Mouse (Mus musculus) heart, embryonic 15.5 days (tissue): ENCODE results near the gene Uqcr11. TPM values are rescaled to one million over a fixed set of nuclear protein-coding genes. Genes with fewer than 3 reads are reported as not detected.
A peak's percentile ranks its signal among the peaks of the same experiment; 100 is the strongest.

Experiments
- ATAC-seq: fragments of 200-750 bp; cut with Nextera tagmentation; replicated peaks from 2 replicates; pipeline ENCODE4 v1.8.0; 2017; ENCODE audit warnings: low read depth, moderate TSS enrichment; ENCODE audit not compliant: insufficient number of reproducible peaks, insufficient read depth, low FRiP score
- H3K27ac ChIP-seq: fragments of 300-500 bp; sonication (generic); 2 replicates; pipeline ENCODE4 v1.5.1; 2015; ENCODE audit warnings: mild to moderate bottlenecking, inconsistent platforms
- H3K27me3 ChIP-seq: fragments of 300-500 bp; sonication (generic); 2 replicates; pipeline ENCODE4 v1.6.1; 2015; ENCODE audit warnings: inconsistent platforms
- H3K36me3 ChIP-seq: fragments of 300-500 bp; sonication (generic); 2 replicates; pipeline ENCODE4 v1.6.1; 2015; ENCODE audit warnings: mild to moderate bottlenecking, inconsistent platforms
- H3K4me1 ChIP-seq: fragments of 300-500 bp; sonication (generic); replicated peaks from 2 replicates; pipeline ENCODE4 v1.6.1; 2015; ENCODE audit warnings: inconsistent platforms
- H3K4me2 ChIP-seq: fragments of 300-500 bp; sonication (generic); 2 replicates; pipeline ENCODE4 v1.6.1; 2015; ENCODE audit warnings: inconsistent platforms, mild to moderate bottlenecking, moderate library complexity
- H3K4me3 ChIP-seq: fragments of 300-500 bp; sonication (generic); 2 replicates; pipeline ENCODE4 v1.5.1; 2015; ENCODE audit warnings: mild to moderate bottlenecking, inconsistent platforms
- H3K9ac ChIP-seq: fragments of 300-500 bp; sonication (generic); 2 replicates; pipeline ENCODE4 v1.6.1; 2015; ENCODE audit warnings: mild to moderate bottlenecking, inconsistent platforms
- H3K9me3 ChIP-seq: fragments of 300-500 bp; sonication (generic); replicated peaks from 2 replicates; pipeline ENCODE4 v1.6.1; 2016; ENCODE audit warnings: inconsistent platforms
- WGBS: fragments of 180-500 bp; shearing (Covaris S2); methylation state at CpG from one replicate; pipeline ENCODE4 v1.1.7; 2015; ENCODE audit warnings: mixed read lengths; 5-methylcytosine and 5-hydroxymethylcytosine counted together
- polyA plus RNA-seq: library from polyadenylated mRNA; unstranded; fragments of >200 nt; fragmentation: Nextera tagmentation; extraction: Ambion mirVana; gene quantifications from 2 replicates; pipeline ENCODE4 v1.2.1, GENCODE M21; 2015

The Uqcr11 gene
- polyA plus RNA-seq: 1,499 and 1,535 TPM in 2 replicates

GRCm38 (mm10) chr10:80406684-80407501 lies at the start of gene Uqcr11:
Uqcr11 (minus strand) TSS chr10:80406830.
- H3K9ac ChIP-seq: peak within 1 kb of the TSS; percentile 91
- peaks cover 31% of the 10 kb centered on the region for H3K4me1 ChIP-seq
- H3K4me3 ChIP-seq: peak within 1 kb of the TSS; percentile 85
- H3K27ac ChIP-seq: peak within 1 kb of the TSS; percentile 86
- no peaks in the 10 kb centered on the region for H3K9me3 ChIP-seq
- peak within 1 kb of the TSS; percentile 78 for H3K4me2 ChIP-seq
- H3K27me3 ChIP-seq: no peaks in the 10 kb centered on the region
- peaks cover 54% of the 10 kb centered on the region for H3K36me3 ChIP-seq
- whole genome bisulfite sequencing: under 1% methylated on average over 27 of the region's 27 CpGs
- ATAC-seq: peak; percentile 82

- Histone ChIP-seq H3K27me3 (peaks cover 16% of the 10 kb centered on the region), H3K4me2 (no peak overlapping the region), H3K27ac (no peak overlapping the region), H3K9me3 (no peaks in the 10 kb centered on the region), H3K4me1 (no peaks in the 10 kb centered on the region; the same call in 1 of the 2 replicates), H3K36me3 (no peaks in the 10 kb centered on the region), H3K4me3 (no peak overlapping the region), H3K9ac (no peak overlapping the region)
- no peak for ATAC-seq
- WGBS: 83% methylated on average over 5 of the region's 5 CpGs
Observed at GRCm38 (mm10) chr10:80455697-80456096, 49.1 kb upstream of the Uqcr11 start.

- ATAC-seq: no peak
- Histone ChIP-seq H3K9ac (no peak overlapping the region), H3K27me3 (peaks cover 20% of the 10 kb centered on the region), H3K4me3 (no peak overlapping the region), H3K9me3 (no peaks in the 10 kb centered on the region), H3K36me3 (no peaks in the 10 kb centered on the region), H3K27ac (no peak overlapping the region), H3K4me2 (no peak overlapping the region), H3K4me1 (peaks cover 2% of the 10 kb centered on the region; the same call in 1 of the 2 replicates)
- 73% methylated on average over 5 of the region's 5 CpGs for WGBS
Observed at GRCm38 (mm10) chr10:80454781-80455180, 48.2 kb upstream of the Uqcr11 start.

- 31% methylated on average over 10 of the region's 10 CpGs for WGBS
- Histone ChIP-seq H3K27me3 (peaks cover 26% of the 10 kb centered on the region), H3K9ac (no peak overlapping the region), H3K4me1 (0 out of 2 replicates have a peak, but pooled peaks cover 2% of the 10 kb centered on the region), H3K4me3 (no peak overlapping the region), H3K27ac (no peak overlapping the region), H3K9me3 (no peaks in the 10 kb centered on the region), H3K4me2 (no peak overlapping the region), H3K36me3 (no peaks in the 10 kb centered on the region)
- no peak for ATAC-seq
Observed at GRCm38 (mm10) chr10:80453601-80454000, 47.0 kb upstream of the Uqcr11 start.

- no peak overlapping the region for H3K4me2 ChIP-seq
- peaks cover 45% of the 10 kb centered on the region for H3K27me3 ChIP-seq
- no peak overlapping the region for H3K27ac ChIP-seq
- no peaks in the 10 kb centered on the region for H3K36me3 ChIP-seq
- H3K9me3 ChIP-seq: no peaks in the 10 kb centered on the region
- no peak overlapping the region for H3K9ac ChIP-seq
- no peak overlapping the region for H3K4me3 ChIP-seq
- no peak for ATAC-seq
- peaks cover 5% of the 10 kb centered on the region; the same call in 1 of the 2 replicates for H3K4me1 ChIP-seq
- 16% methylated on average over 6 of the region's 6 CpGs for WGBS
Observed at GRCm38 (mm10) chr10:80450599-80450998, 44.0 kb upstream of the Uqcr11 start.

GRCm38 (mm10) chr10:80445898-80446601 lies 39.4 kb upstream of the Uqcr11 start:
- WGBS: 8% methylated on average over 26 of the region's 26 CpGs

GRCm38 (mm10) chr10:80445052-80445451 lies 38.4 kb upstream of the Uqcr11 start:
- no peak overlapping the region for H3K27ac ChIP-seq
- H3K4me3 ChIP-seq: no peak overlapping the region
- H3K4me2 ChIP-seq: no peak overlapping the region
- no peak for ATAC-seq
- no peaks in the 10 kb centered on the region for H3K9me3 ChIP-seq
- no peaks in the 10 kb centered on the region for H3K36me3 ChIP-seq
- H3K27me3 ChIP-seq: peaks cover 34% of the 10 kb centered on the region
- no peak overlapping the region for H3K9ac ChIP-seq
- 42% methylated on average over 1 of the region's 1 CpGs for WGBS
- H3K4me1 ChIP-seq: peaks cover 6% of the 10 kb centered on the region

More at GRCm38 (mm10) chr10:80445898-80446601, 39.4 kb upstream of the Uqcr11 start:
- Histone ChIP-seq H3K9ac (no peak overlapping the region), H3K4me2 (peak overlapping the region; percentile 51), H3K27ac (no peak overlapping the region), H3K4me1 (peaks cover 8% of the 10 kb centered on the region), H3K36me3 (no peaks in the 10 kb centered on the region), H3K27me3 (peaks cover 40% of the 10 kb centered on the region), H3K4me3 (no peak overlapping the region), H3K9me3 (no peaks in the 10 kb centered on the region)
- peak; percentile 65 for ATAC-seq

- Histone ChIP-seq H3K4me1 (peaks cover 6% of the 10 kb centered on the region), H3K4me3 (no peak overlapping the region), H3K27ac (no peak overlapping the region), H3K9me3 (no peaks in the 10 kb centered on the region), H3K27me3 (peaks cover 34% of the 10 kb centered on the region), H3K36me3 (no peaks in the 10 kb centered on the region), H3K9ac (no peak overlapping the region), H3K4me2 (no peak overlapping the region)
- ATAC-seq: no peak
- 41% methylated on average over 5 of the region's 5 CpGs for whole genome bisulfite sequencing
Observed at GRCm38 (mm10) chr10:80444339-80445045, 37.9 kb upstream of the Uqcr11 start.

GRCm38 (mm10) chr10:80443575-80444278 lies 37.1 kb upstream of the Uqcr11 start:
- Histone ChIP-seq H3K27ac (no peak overlapping the region), H3K4me2 (no peak overlapping the region), H3K36me3 (no peaks in the 10 kb centered on the region), H3K9me3 (no peaks in the 10 kb centered on the region), H3K4me1 (peaks cover 6% of the 10 kb centered on the region), H3K9ac (no peak overlapping the region), H3K4me3 (no peak overlapping the region), H3K27me3 (peaks cover 29% of the 10 kb centered on the region)
- ATAC-seq: no peak
- 76% methylated on average over 8 of the region's 8 CpGs for WGBS

GRCm38 (mm10) chr10:80442989-80443388 lies 36.4 kb upstream of the Uqcr11 start:
- no peaks in the 10 kb centered on the region for H3K9me3 ChIP-seq
- peaks cover 6% of the 10 kb centered on the region for H3K4me1 ChIP-seq
- no peak overlapping the region for H3K27ac ChIP-seq
- WGBS: 44% methylated on average over 2 of the region's 2 CpGs
- no peaks in the 10 kb centered on the region for H3K36me3 ChIP-seq
- no peak overlapping the region for H3K4me2 ChIP-seq
- no peak overlapping the region for H3K4me3 ChIP-seq
- no peak overlapping the region for H3K9ac ChIP-seq
- no peak for ATAC-seq
- peaks cover 22% of the 10 kb centered on the region for H3K27me3 ChIP-seq
